Mouse (Mus musculus): ENCODE measurements at regions not wholly inside any gene's neighbourhood (a gene's known extent, or its start where the extent isn't known, plus 50 kb on each side); places are given as distances from the start of the nearest gene placed in this dataset.
A peak's percentile ranks its signal among the peaks of the same experiment; 100 is the strongest.

DNA sequence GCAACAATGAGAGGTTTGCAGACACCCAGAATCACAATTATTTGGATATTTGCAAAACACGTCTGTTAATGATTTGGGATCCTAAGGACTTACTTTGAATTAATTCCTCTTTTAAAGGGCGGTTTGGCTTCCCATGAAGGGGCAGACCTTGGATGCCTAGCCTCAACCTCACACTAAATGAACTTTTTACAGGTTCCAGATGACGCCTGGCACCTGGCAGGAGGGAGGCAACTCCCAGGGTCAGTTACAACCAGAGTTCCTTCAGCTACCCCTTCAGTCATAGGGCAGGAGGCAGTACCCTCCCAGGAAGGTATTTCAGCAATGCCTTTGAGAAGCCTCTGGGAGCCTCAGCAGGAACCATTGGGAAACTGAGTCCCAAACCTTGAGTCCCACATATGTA is 57.9 kb upstream of the Stx18 start:
- no peak for DNase-seq

DNA sequence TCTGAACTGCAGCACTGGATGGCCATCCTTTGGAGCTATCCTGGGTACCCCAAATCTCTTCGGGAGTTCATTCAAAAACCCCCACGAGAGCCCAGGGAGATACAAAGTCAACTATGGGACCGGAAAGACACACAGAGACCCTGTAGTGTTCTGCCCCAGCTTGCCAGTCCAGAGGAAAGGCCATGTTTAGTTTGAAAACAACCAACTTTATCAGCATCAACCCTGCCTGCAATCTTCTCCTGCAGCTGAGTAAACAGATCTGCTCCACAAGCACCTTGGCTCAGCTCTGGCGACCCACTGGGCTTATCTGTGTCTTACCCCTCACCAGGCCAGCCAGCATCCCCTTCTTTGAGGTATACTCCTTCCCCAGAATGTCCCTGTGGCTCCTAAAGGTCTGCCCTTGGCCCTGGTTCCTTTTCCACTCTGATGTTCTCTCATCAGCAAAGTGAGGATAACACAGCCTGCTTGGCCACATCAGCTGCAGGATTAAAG is 61.6 kb upstream of the Stx18 start:
- DNase-seq: peak in 1 of 2 experiments; percentile 10

DNA sequence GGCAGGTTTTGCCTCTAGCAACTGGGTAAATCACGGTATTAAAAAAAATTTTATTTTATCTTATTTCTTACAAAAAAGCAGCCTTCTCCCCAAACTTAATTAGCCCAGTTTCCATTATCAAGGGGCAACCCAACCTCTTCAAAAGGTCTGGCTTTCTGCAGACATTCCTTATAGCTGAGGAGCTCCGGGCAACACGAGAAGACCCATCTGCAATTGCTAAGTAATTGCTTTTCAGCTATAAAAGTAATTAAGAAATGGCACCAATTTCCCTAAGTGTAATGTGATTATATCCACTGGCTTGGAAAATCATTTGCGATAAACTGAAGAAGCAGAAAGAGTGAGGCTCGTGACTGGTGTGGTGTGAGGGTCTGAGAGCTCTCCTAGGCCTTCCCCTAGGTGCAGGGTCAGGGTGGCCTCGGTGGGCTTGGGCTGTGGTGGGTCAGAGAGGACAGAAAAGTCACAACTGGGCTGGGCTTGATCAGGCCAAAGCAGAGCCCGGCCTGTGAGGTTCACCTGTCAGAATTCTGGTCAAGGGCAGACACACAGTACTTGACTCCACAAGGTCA is 65.5 kb upstream of the Stx18 start:
- DNase-seq: no peak

DNA sequence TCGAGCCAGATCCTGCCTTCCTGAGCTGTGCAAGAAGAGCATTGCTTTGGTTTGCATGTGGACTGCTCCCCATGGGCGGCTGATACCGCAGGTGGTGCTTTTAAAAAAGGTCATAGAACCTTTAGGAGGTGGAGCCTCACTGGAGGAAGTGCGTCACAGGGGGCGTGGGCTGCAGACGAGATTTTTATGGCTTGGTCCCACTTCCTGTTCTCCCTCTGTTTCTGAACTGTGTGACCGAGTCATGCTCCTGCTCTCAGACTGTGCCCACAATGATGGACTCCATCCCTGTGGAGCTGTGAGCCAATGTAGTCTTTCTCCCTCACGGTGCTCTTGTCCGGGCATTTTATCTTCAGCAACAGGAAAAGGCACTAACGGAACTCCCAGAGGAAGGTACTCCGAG is 66.8 kb upstream of the Stx18 start:
- DNase-seq: no peak

DNA sequence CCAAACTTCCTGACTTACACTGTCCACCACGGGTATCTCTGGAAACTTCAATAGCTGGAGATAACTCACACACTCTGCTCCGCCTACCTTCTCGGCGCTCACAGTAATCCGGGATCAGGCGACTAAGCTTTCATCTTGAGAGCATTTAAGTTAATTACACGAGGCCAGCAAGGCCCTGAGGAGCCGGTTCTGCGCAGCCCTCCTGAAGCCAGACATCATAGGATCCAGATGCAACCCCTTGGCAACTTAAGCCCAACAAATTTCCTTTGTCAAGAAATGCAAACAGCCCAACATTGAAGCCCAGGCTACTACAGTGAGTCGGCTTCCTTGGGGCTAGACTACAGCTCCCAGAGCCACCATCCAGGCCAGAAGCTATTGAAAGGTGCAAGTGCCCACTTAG is 69.9 kb upstream of the Stx18 start:
- DNase-seq: no peak

DNA sequence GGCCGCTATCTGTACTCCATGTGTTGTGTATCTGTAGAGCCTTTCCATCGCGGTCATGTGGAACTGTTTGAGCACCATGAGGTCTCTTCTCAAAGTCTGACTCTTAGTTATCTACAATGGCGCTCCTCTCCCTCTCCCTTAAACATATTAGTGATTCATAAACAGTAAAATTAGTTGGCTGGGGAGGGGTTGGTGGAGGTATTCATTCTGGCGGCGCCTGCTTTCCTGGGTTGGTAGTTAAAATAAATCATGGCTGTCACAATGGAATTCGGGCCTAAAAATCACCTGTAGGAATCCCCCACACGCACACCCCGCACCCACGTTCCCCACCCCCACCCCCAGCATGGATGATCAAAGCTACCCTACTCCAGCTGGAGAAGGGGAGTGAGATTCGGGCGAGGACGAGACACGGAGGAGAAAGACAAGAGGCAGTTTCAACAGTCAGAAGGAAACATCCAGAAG is 70.6 kb upstream of the Stx18 start:
- DNase-seq: no peak

DNA sequence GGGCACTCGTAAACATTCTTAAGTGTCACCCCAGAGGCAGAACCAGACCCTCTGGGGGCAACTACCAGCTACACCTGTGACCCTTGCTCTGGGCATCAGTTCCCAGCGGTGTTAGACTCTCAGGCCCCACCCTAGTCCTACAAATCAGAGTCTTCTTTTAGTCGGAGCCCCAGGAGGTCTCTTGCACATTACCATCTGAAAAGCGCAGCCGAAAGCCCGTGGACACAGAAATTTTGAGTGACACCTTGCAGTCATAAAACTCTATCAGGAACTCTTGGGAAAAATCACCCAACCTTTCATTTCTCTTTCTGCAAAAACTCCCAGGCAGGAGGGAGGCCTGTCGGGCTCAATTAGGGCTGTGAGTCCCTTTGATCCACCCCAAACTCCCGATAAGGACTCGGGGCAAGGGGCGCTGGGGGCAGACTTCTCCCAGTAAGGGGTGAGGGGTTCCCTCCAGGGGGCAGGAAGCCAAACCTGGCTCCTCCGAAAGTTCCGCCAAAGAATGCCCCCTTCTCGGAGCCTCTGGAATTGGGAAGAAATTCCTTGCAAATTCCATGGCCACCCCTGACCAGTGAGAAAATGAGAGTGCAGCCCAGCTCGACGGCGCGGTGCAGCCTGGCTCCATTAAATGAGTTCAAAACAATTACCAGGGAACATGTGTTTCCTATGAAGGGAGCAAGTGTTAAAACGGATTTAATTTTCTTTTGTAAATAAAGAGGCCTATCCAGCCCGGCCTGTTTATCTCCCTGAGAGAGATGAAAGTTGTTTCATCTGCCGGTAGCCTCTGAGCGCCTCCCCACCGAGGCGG is 71.2 kb upstream of the Stx18 start:
- no peak for DNase-seq

DNA sequence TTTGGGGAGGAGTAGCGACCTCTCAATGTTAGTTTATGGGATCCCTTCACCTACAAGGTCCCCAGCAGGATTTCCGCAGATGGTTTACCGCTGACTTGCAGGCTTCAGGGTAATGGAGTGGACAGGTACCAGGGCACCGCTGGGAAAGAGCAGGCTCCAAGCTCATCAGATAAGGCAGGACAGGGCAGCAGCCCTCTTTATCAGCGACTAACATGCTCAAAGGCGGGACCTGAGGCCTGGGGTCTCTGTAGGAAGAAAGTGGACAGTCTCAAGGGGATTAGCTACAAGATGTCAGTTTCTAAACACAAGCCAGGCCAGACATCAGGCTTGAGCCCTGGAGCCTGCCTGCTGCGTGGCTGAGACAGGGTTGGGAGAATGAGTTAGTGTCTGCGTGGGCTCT is 74.9 kb upstream of the Stx18 start:
- DNase-seq: no peak

DNA sequence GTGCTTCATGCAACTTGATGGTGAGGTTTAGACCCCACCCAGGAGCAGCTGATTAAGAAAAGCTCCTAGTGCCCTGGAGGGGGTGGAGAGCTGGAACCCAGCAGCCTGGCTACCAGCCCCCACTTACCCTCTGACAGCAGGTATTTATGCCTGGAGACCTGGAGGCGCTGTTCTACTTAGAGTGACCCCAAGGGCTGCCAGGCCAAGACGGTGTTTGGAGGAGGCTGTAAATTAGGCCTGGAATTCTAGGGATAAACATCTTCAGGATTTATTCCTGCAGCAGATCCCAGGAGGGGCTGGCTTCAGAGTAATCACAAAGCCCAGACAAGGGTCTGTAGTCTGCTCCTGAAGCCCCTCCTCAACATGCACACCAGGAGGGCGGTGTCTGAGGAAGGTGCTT is 76.0 kb upstream of the Stx18 start:
- DNase-seq: no peak

DNA sequence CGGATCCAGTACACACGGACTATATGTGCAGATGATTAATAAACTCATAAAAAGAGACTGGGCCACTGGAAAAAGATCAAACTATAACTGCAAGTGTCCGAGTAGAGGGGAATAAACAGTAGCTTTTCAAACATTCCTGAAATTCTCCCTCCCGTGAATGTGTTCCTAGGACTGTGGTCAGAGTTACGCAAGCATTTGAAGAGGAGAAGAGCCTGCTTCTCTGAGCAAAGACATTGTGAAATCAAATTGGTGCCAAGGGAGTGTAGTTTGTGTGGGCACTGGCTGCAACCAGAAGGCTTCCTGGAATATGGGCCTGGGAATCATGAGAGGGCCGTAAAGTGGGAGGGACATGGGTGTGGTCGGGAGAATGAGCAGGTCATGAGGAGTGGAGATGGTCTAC is 78.3 kb upstream of the Stx18 start:
- no peak for DNase-seq

DNA sequence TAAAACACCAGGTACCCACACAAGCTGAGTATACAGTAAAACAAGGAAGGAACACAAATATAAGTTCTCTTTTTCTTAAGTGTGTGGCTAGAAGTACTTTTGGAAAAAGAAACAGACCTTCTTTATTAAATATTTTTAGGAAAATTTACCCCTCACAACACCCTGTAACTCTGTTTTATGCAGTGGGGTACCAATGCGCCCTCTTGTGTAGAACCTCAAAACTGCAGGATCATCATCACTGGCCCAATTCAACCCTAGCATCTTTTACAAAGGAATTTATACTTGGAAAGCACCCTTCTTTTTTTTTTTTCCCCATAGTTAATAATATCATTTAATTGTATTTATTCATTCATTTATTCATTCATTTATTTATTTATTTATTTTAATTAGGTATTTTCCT is 86.4 kb upstream of the Stx18 start:
- DNase-seq: peak; percentile 31 to 57

DNA sequence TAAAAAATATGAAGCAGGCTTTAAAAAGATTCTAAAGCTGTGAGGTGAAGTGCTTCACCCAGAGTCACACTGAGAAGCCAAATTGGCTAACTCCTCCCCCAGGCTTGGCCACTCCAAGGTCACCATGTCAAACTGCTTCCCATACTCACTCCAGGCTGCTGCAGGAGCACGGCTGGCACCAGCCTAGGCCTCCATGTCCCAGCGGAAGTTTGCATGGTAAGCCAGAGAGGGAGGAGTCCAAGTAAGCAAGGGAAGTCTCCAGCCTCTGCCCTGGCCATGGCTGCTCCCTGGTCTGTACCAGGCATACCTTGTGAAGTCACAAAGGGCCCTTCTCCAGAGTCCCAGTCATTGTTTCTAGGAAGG is 105.8 kb upstream of the Stx18 start:
- DNase-seq: no peak

DNA sequence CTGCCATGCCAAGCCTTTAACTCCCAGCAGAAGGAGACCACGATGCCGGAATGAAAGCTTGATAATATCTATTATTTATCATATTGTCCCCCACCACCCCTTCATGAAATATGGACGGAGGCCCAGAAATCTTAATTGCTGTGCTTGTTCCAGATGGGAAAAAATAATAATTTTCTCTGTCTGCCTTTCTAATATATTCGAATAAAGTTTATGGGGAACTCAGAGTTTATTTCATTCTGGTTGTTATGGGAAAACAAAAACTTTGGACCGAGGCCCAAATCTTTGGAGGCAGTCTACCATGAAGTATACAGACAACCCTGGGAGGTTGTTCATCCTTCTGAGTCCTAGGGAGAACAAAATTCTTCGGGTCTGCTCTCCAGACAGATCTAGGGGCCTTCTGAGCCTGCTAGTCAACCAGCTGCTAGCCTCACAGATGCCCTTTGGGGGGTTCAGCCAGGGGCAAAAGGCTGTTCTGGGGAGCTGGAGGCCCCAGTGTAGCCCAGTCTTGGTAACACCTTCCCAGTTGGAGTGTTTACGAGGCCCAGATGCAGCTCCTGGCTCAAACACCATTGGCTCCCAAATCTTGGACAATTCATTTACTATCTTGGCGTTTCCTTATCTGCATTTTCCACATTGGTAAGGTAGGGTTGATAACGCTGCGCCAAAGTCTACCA is 106.3 kb upstream of the Stx18 start:
- peak in 1 of 2 experiments; percentile 8 for DNase-seq

DNA sequence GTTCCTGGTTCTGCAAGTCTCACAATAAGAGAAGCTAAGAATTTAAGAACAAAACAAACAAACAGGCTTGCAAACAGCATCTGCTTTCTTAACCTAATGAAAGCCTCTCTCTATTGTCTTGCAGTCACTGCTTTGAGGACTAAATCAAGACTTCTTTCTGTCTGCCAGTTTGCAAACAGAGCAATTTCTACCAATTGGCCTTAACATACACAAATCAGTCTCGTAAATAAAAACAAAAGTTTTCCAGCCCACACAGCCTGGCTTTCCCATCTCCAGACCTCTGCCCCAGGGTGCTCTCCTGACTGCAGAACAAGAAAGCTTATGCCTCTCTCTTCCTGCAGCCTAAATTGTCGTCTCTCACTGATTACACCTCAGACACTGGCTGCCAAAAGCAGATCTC is 96.1 kb upstream of the Msx1 start:
- DNase-seq: no peak

DNA sequence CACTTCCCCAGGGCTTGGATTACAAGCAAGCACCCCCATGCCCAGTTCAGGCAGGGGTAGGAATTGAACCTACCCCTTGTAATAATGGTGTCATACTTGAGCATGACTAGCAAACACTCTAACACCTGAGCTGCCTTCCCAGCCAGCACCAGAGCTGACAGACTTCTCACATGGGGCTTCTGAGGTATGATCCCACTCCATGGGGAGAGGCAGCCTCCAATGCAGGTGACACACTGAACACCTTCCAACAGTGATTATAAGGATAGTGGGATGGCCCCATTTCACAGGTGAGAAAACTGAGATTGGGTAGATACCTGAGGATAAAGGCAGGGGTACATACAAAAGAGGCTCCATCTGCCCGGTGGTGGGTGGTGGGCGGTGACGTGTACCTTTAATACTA is 94.7 kb upstream of the Msx1 start:
- no peak for DNase-seq

DNA sequence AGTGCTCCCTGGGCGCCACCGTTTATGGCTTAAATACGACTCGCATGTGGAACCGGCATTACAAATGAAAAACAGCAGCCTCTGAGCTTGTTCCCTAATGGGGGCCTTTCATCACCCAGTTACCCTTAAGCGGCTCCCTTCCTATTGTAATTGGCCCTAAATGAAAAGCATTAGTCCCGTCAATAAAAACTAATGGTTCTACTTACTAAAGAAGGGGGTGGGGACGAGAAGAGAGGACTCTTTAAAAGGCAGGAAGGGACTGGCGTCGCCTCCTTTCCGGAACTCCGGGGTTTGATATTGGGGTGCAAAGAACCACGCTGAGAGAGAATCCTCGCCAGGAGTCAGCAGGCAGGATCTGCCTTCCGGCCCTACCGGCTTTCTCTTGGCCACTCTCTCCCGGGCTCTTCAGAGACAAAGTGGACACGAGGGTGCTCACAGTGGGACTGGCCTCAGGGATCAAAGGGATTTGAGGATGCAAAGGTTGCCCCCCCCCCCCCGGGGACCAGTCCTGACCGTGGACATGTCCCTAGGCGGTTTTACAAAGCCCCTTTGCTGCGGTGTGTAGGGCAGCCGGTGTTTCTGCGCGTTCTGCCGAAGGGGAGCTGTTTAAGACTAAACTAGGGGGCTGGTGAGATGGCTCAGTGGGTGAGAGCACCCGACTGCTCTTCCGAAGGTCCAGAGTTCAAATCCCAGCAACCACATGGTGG is 93.8 kb upstream of the Msx1 start:
- no peak for DNase-seq

DNA sequence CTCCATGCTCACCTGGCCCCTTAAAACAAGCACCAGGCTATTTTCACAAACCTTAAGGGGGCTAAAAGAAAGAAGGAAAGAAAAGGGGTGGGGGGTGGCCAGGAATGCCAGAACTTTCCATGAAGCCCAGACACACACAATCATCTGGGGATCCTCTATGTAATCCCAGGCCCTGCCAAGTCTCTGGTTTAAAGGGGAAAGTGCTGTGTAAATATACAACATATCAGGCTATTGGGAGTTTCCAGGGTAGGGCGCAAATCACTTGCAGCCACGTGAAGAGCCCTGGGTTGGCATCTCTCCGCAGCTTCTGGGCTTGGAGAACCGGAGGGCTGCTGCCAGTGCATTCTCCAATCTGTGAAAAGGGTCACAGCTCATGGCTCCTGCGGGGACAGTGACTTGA is 92.8 kb upstream of the Msx1 start:
- no peak for DNase-seq

DNA sequence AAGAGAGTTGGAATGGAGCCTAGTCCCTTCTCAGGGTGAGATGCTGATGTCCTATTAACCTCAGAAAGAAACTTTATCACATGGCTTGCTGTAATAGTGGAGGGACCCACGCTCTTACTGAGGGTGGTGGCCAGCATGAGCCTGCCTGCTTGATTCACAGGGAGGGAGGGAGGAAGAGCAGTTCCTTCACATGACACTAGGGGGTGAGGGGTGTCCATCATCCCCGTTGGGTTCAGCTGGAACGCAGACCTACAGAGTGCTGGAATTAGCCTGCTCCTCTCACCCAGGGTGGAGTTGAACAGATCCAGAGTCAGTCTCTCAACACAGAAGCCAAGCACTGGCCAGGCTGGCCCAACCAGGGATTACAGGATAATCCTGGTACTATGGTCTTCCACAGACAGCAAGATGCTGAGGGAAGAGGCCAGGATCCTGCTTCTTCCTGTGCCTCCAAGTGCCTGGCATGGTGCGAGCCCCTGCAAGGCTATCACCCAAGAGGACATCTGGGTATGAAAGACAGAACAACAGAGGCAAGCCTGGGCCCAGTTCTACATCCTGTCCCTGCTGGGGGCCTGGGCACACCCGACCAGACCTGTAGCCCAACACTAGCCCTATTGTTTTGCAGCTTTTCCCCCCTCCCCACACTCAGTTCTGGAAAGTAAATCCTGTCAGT is 80.4 kb upstream of the Msx1 start:
- no peak for DNase-seq

DNA sequence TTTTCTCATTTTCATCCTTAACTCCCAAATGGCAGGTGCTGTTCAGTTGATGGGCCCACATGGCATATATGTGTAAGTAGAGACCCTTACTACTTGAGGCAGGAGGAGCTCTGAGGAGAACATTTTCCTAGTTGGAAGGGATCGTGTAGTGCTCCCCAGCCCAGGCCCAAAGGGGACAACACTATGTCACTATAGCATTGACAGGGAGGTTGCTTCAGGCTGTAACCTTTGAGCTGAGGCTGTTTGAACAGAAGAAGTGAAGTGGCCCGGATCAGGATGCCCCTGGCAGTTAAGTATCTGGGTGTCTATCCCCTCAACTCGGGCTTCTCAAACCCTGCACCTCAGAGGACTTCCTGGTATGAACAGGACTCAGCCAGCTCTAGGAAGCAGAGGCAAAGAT is 79.5 kb upstream of the Msx1 start:
- DNase-seq: no peak

DNA sequence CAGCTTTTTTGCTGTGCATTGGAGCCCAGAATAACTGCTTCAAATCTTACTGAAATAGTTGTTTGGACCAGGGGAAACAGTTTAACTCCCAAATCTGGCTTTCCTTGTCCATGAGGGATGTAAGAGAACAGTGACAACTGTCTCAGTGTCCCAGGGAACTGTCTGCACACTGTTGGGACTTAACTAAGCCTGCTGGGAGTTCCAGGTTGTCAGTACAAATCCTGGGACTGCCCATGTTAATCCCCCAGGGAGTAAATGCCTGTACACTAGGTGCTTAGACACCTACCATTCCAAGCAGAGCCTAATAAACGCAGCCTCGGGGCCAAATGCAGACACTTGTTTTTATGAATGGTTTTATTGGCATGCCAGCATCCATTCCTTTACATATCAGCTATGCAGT is 78.4 kb upstream of the Msx1 start:
- DNase-seq: no peak

DNA sequence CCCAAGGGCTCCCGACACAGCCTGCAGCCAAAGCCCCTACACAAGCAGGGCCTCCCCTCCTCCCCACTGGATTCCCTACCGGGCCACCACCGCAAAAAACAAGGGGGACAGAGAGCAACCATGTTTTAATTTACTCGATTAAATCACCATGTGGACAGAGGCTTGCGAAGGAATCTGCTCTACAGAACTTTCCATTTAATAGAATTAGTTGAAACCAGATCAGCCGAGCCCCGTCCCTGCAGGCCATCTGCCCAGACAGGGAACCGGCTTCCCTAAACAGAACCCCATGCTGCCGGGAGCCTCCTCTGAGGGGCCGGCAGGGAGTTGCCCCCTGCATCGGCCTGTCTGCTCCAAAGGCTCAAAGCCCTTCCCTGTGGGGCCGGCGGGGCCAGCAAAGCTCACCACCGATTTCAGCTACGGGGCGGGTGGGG is 77.5 kb upstream of the Msx1 start:
- DNase-seq: no peak

DNA sequence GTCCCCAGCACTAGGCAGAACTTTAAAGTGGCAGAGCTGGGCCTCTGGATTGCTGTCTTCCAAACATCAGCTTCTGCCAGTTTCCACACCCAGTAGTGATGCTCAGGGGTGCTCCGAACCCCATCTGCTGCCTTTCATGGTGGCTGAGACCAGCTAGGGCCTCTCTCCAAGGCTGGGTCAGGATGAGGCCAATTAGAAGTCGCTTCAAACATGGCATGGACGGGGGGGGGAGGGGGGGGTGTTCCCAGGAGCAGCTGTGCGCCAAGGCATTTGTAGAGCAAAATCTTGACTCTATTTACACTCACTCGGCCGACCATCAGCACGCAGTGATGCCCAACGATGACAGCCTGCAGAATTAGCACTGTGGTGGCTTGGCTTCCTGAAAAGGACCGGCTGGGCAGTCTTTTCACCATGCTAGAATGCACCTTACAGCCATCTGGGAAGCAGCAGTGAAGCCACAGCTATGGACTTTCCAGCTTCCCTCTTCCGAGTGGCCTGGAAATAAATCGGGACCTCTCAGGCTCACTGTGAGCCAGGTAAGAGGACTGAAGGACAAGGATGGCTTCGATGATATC is 73.7 kb upstream of the Msx1 start:
- peak; percentile 65 to 68 for DNase-seq

DNA sequence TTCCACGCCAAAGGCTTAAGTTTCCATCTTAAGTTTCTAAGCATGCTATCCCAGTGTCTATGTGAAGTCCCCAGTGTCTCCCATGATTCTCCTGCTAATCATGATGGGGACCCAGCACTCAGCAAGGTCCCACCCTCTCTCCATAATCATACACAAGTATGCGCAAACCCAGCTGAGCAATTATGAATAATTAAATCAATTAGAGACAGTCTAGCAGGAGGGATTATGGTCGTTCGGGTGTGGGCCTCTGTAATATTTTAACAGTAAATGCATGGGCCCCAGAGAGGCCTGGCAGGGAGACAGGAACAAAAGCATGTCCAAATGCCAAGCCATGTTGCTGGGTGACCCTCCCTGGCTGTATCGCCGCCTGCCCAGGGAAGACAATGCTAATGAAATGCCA is 73.1 kb upstream of the Msx1 start:
- no peak for DNase-seq

Data from cerebellum, postnatal 10 days (tissue).